Mouse (Mus musculus): ENCODE data around the gene Map4.

The Map4 gene

GRCm38 (mm10) chr9:110130896-110131524 lies 199.8 kb downstream of the Map4 start:
- DNase-seq (ENCODE audit: low spot score in 2 of 2): no peak

GRCm38 (mm10) chr9:110131525-110132197 lies 200.4 kb downstream of the Map4 start:
- DNase-seq (ENCODE audit: low spot score in 2 of 2): peak; percentile 100

- peak in 1 of 2 experiments; percentile 52 for DNase-seq (ENCODE audit: low spot score in 2 of 2)
Measured at GRCm38 (mm10) chr9:110132201-110132605, 200.9 kb downstream of the Map4 start.

GRCm38 (mm10) chr9:110132921-110133320 lies 201.7 kb downstream of the Map4 start:
- no peak for DNase-seq (ENCODE audit: low spot score in 2 of 2)
